In genomic region chr12:80131359-80132249, GRCm38 (mm10) we compare ENCODE assay signal across 8 mouse cellular contexts. TPM values are rescaled to one million over a fixed set of nuclear protein-coding genes. Genes with fewer than 3 reads are reported as not detected.
DNase-seq lines count a peak whose midpoint lies in the region; ATAC-seq lines count a peak whose summit lies in the region.

No protein-coding gene starts in this region.

- H3K36me3 ChIP-seq in megakaryocyte, embryonic 14.5 days (replicated peaks; ENCODE audit: low read length): peaks cover 15% of the 10 kb centered on the region
- H3K36me3 ChIP-seq in embryonic facial prominence, embryonic 13.5 days: peaks cover 3% of the 10 kb centered on the region
- no peaks in the 10 kb centered on the region for H3K36me3 ChIP-seq in midbrain, embryonic 15.5 days (replicated peaks)

- H3K4me1 ChIP-seq in megakaryocyte, embryonic 14.5 days: peaks cover 48% of the 10 kb centered on the region
- H3K4me1 ChIP-seq in embryonic facial prominence, embryonic 13.5 days: peaks cover 33% of the 10 kb centered on the region
- peaks cover 25% of the 10 kb centered on the region for H3K4me1 ChIP-seq in midbrain, embryonic 15.5 days

- intact Hi-C loops in left cerebral cortex, postnatal 4 days (cut with DNase I): loop anchor here (5.0 kb wide), 1 partner anchor 774 kb away; no protein-coding TSS in a partner anchor

- ATAC-seq in megakaryocyte, adult 5-6 weeks (ENCODE audit: poor library complexity, severe bottlenecking): no peak
- ATAC-seq in embryonic facial prominence, embryonic 13.5 days (ENCODE audit: insufficient number of reproducible peaks, insufficient read depth, low FRiP score, low TSS enrichment, low read depth): no peak
- ATAC-seq in midbrain, embryonic 15.5 days (replicated peaks): peak; percentile 27
- no peak for ATAC-seq in frontal cortex, adult (ENCODE audit: low TSS enrichment)

- no peaks in the 10 kb centered on the region for H3K9me3 ChIP-seq in megakaryocyte, embryonic 14.5 days
- no peaks in the 10 kb centered on the region for H3K9me3 ChIP-seq in embryonic facial prominence, embryonic 13.5 days
- no peaks in the 10 kb centered on the region for H3K9me3 ChIP-seq in midbrain, embryonic 15.5 days

- 50% methylated on average over 17 of the region's 17 CpGs for WGBS in embryonic facial prominence, embryonic 13.5 days
- 48% methylated on average over 17 of the region's 17 CpGs for WGBS in midbrain, embryonic 15.5 days

- peak overlapping the region; percentile 93 for H3K4me3 ChIP-seq in megakaryocyte, embryonic 14.5 days (replicated peaks)
- H3K4me3 ChIP-seq in embryonic facial prominence, embryonic 13.5 days: peak overlapping the region; percentile 57
- peak overlapping the region; percentile 52 for H3K4me3 ChIP-seq in midbrain, embryonic 15.5 days

- peak overlapping the region; percentile 86 for H3K4me2 ChIP-seq in embryonic facial prominence, embryonic 13.5 days
- H3K4me2 ChIP-seq in midbrain, embryonic 15.5 days: peak overlapping the region; percentile 75

- peaks cover 8% of the 10 kb centered on the region for H3K27me3 ChIP-seq in megakaryocyte, embryonic 14.5 days (replicated peaks)
- H3K27me3 ChIP-seq in embryonic facial prominence, embryonic 13.5 days: no peaks in the 10 kb centered on the region
- H3K27me3 ChIP-seq in midbrain, embryonic 15.5 days (replicated peaks): no peaks in the 10 kb centered on the region

- H3K27ac ChIP-seq in embryonic facial prominence, embryonic 13.5 days: peak overlapping the region; percentile 97
- H3K27ac ChIP-seq in midbrain, embryonic 15.5 days: peak overlapping the region; percentile 90

- peak; percentile 74 for DNase-seq in induced T-regulatory cell, adult 2 months (ENCODE audit: low read depth)
- DNase-seq in left cerebral cortex, postnatal 4 days: no peak
- no peak for DNase-seq in embryo, embryonic 10 days (ENCODE audit: low spot score)

- peak overlapping the region; percentile 91 for H3K9ac ChIP-seq in embryonic facial prominence, embryonic 13.5 days
- peak overlapping the region; percentile 67; the same call in 1 of the 2 replicates for H3K9ac ChIP-seq in midbrain, embryonic 15.5 days

RNA-seq across cellular contexts. Expression of gene Zfp36l1, which starts 18.8 kb away (rescaled TPM):
- 206 and 219 TPM in 2 replicates for polyA plus RNA-seq in megakaryocyte, embryonic 14.5 days (2012; ENCODE audit: insufficient read depth, low replicate concordance)
- 15.6 and 21.0 TPM in 2 replicates for total RNA-seq in megakaryocyte, adult 5-6 weeks (2015)
- total RNA-seq in megakaryocyte, adult 5-6 weeks (2017): 3.8 and 5.4 TPM in 2 replicates
- 149 and 151 TPM in 2 replicates for polyA plus RNA-seq in embryonic facial prominence, embryonic 13.5 days (2015; fragmentation: Nextera tagmentation; extraction: Ambion mirVana)
- 37.1 and 41.4 TPM in 2 replicates for polyA plus RNA-seq in midbrain, embryonic 15.5 days (2015; fragmentation: Nextera tagmentation; extraction: Ambion mirVana)
- total RNA-seq in left cerebral cortex, postnatal 4 days (2021): 10 to 100 TPM; 47.2 to 54.4 TPM
